ENCODE assay signal across 14 mouse cellular contexts in genomic region chr17:12479416-12479815, GRCm38 (mm10). TPM values are rescaled to one million over a fixed set of nuclear protein-coding genes. Genes with fewer than 3 reads are reported as not detected.
DNase-seq lines count a peak whose midpoint lies in the region.
"Had no signal": no experiment of that assay in that cellular context is flagged by ENCODE, and none has a peak within 500 bp of the region (broad histone marks: within the 10 kb centered on the region; RNA-seq: fewer than 3 reads in every experiment).

No protein-coding gene starts in this region.

- DNase-seq in cerebellum, adult 9-10 months, result peak; percentile 1
- DNase-seq in cerebellum, adult 11-12 months, result no peak
- DNase-seq in layer of hippocampus, adult 9-11 months, result peak; percentile 13
- DNase-seq in layer of hippocampus, postnatal 14 days (ENCODE audit: low spot score in 2 of 2), result no peak
- DNase-seq in 416B (ENCODE audit: low read depth) (peak; percentile 66), adipocyte (ENCODE audit: low spot score) (no peak)
- peak; percentile 48 for DNase-seq in lung, postnatal 36 days
- DNase-seq in thymus, postnatal 14 days, result no peak
- DNase-seq: cerebellum, postnatal 14 days; gastrocnemius, postnatal 14 days; heart, adult 2 months; left cerebral cortex, postnatal 4 days; liver; right cerebral cortex, postnatal 4 days had no signal

RNA-seq across cellular contexts. Expression of gene Slc22a3, which starts 28.1 kb away (rescaled TPM):
- total RNA-seq in layer of hippocampus, postnatal 14 days (2021), result 1 to 10 TPM in 1 of 2 experiments, under 1 TPM in 1; 0.92 to 1.6 TPM

Comparison
In these comparisons a context has a peak if more than half of its experiments do, and no peak if none do; other contexts are left out.
1. DNase-seq: peak in cerebellum, adult 9-10 months (single experiment), layer of hippocampus, adult 9-11 months (single experiment), 416B (single experiment) and lung, postnatal 36 days (single experiment); none in cerebellum, adult 11-12 months (single experiment), layer of hippocampus, postnatal 14 days (0 of 2), adipocyte (single experiment) and thymus, postnatal 14 days (single experiment).